Mouse (Mus musculus) liver, adult 2 months (tissue): ENCODE data around the gene Bicdl1.

Source experiments
- CTCF ChIP-seq: fragments of 200-500 bp; IDR thresholded peaks from 2 replicates; pipeline ENCODE4 v1.5.1; 2011; ENCODE audit warnings: low read depth, low read length, control low read depth
- POLR2A ChIP-seq: fragments of 200-500 bp; IDR thresholded peaks from 2 replicates; pipeline ENCODE4 v1.6.1; 2011; ENCODE audit warnings: low read length, control low read depth; ENCODE audit not compliant: insufficient read depth; ENCODE audit errors: extremely low read depth

DNA sequence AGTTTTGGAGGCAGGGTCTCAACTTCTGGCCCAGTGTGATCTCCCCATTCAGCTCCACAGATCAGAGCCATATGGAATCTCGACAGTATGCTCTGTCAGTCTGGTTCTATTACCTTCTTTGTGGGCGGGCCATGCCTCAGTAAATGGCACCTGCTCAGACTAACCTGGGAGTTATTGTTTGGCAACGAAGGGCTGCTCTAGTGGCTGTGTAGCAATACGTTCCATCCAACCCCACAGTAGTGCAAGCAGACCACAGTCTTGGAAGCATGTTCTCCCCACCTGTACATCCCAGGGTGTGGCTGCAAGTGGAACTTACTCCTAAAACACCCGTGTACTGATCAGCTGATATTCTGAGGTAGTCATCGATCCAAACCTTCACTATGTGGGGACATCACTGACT lies 74.7 kb downstream of the Bicdl1 start:
- no peak for TF ChIP-seq CTCF
- no peak for TF ChIP-seq POLR2A
